Mouse (Mus musculus) megakaryocyte, embryonic 14.5 days (primary cell): ENCODE measurements around the gene Susd4. TPM values are rescaled to one million over a fixed set of nuclear protein-coding genes. Genes with fewer than 3 reads are reported as not detected.

Experiments used
- H3K27me3 ChIP-seq: replicated peaks from 2 replicates; pipeline ENCODE3; 2012; ENCODE audit warnings: inconsistent platforms
- H3K36me3 ChIP-seq: replicated peaks from 2 replicates; pipeline ENCODE3; 2012; ENCODE audit warnings: low read length, inconsistent platforms, mixed read lengths
- H3K4me1 ChIP-seq: 2 replicates; pipeline ENCODE4 v1.6.1; 2012; ENCODE audit warnings: inconsistent platforms
- H3K4me3 ChIP-seq: replicated peaks from 2 replicates; pipeline ENCODE3; 2012; ENCODE audit warnings: moderate library complexity, mild to moderate bottlenecking, inconsistent platforms
- H3K9me3 ChIP-seq: 2 replicates; pipeline ENCODE4 v1.6.1; 2012; ENCODE audit warnings: inconsistent platforms
- FLI1 ChIP-seq: IDR thresholded peaks from 2 replicates; pipeline ENCODE4 v1.6.1; 2012; ENCODE audit warnings: low read length, inconsistent platforms, mixed read lengths
- GATA1 ChIP-seq: IDR thresholded peaks from 3 replicates; pipeline ENCODE4 v1.6.1; 2012; ENCODE audit warnings: mixed read lengths, low read length, inconsistent platforms, borderline replicate concordance
- polyA plus RNA-seq: library from polyadenylated mRNA; stranded (reverse); fragments of >175 nt; gene quantifications from 2 replicates; pipeline ENCODE4 v1.2.3, GENCODE M21; 2012; ENCODE audit warnings: low replicate concordance; ENCODE audit not compliant: insufficient read depth

Susd4 gene
- polyA plus RNA-seq: 1.00 TPM in 1 of 2 replicates, not detected in the other

GRCm38 (mm10) chr1:182763716-182764461 lies at the start of gene Susd4:
TSS of gene Susd4 (plus strand) at chr1:182763860.
- H3K27me3 ChIP-seq: peaks cover 63% of the 10 kb centered on the region
- no peaks in the 10 kb centered on the region for H3K36me3 ChIP-seq
- peaks cover 13% of the 10 kb centered on the region for H3K4me1 ChIP-seq
- no peak for TF ChIP-seq GATA1
- no peak for TF ChIP-seq FLI1
- peaks cover 20% of the 10 kb centered on the region for H3K9me3 ChIP-seq
- H3K4me3 ChIP-seq: peak within 1 kb of the TSS; percentile 90

DNA sequence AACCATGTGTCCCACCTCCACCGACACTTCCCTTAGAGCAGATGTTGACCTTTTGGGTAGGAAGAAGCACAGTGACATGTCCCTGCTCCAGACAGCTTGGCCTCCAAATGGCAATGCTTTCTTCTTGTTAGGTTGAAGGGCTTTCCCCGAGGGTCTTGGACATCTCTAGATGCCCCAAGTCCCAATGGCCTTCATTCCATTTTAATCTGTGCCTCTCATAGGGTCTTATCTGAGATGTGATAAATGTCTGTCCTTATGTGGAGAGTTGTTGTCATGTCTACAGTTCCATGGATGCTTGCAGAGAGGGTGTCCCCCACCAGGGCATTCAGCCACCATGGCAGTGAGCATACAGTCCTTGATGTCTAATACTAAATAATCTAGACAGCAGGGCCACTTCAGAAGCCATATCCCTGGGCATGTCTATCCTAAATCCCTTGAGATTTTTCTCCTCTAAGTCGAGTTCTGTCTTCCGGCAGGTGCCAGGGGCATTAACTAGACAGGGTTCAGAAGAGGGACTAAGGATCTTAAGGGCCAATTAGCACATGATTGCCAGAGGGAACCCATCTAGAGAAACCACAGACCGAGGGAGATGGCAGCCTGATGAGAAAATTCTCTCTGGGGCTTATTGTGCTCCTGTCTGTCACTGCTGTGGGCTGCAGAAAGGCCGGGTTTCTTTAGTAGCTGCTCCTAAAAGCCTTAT lies 49.3 kb upstream of the Susd4 start:
- H3K27me3 ChIP-seq: peaks cover 3% of the 10 kb centered on the region
- H3K9me3 ChIP-seq: no peaks in the 10 kb centered on the region
- no peak overlapping the region for H3K4me3 ChIP-seq
- no peaks in the 10 kb centered on the region for H3K36me3 ChIP-seq
- TF ChIP-seq FLI1: no peak
- TF ChIP-seq GATA1: no peak
- no peaks in the 10 kb centered on the region for H3K4me1 ChIP-seq

- Histone ChIP-seq H3K27me3 (peaks cover 6% of the 10 kb centered on the region), H3K36me3 (no peaks in the 10 kb centered on the region), H3K4me3 (no peak overlapping the region), H3K4me1 (no peaks in the 10 kb centered on the region), H3K9me3 (no peaks in the 10 kb centered on the region)
- no peak for TF ChIP-seq FLI1
- no peak for TF ChIP-seq GATA1
Measured at GRCm38 (mm10) chr1:182727541-182727940, 36.1 kb upstream of the Susd4 start.

DNA sequence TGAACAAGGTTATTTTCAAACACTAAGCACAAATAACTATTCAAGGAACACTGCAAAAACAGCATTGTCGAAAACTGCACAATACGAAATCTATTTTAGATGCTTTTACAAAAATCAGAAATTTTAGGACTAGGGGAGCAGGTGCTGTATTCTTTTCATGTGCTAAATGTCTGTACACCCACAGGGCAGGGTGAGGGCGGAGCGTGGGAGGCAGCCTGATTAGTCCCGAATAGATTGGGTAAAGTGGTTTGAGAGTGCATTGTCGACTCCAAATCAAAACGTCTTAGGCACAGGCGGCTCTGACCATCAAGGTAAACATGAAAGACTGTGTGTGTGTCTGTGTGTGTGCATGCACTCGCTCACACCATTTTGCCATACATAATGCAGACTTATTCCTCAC lies 34.7 kb upstream of the Susd4 start:
- no peak for TF ChIP-seq FLI1
- no peak for TF ChIP-seq GATA1
- Histone ChIP-seq H3K27me3 (peaks cover 8% of the 10 kb centered on the region), H3K4me3 (no peak overlapping the region), H3K36me3 (no peaks in the 10 kb centered on the region), H3K4me1 (no peaks in the 10 kb centered on the region), H3K9me3 (no peaks in the 10 kb centered on the region)

- TF ChIP-seq GATA1: no peak
- Histone ChIP-seq H3K27me3 (peaks cover 10% of the 10 kb centered on the region), H3K4me1 (no peaks in the 10 kb centered on the region), H3K9me3 (no peaks in the 10 kb centered on the region), H3K4me3 (no peak overlapping the region), H3K36me3 (no peaks in the 10 kb centered on the region)
Measured at GRCm38 (mm10) chr1:182732695-182733094, 31.0 kb upstream of the Susd4 start.

- TF ChIP-seq FLI1 (no peak), GATA1 (no peak)
- Histone ChIP-seq H3K4me3 (no peak overlapping the region), H3K4me1 (no peaks in the 10 kb centered on the region), H3K36me3 (no peaks in the 10 kb centered on the region), H3K27me3 (peaks cover 9% of the 10 kb centered on the region), H3K9me3 (no peaks in the 10 kb centered on the region)
Measured at GRCm38 (mm10) chr1:182735891-182736290, 27.8 kb upstream of the Susd4 start.

- Histone ChIP-seq H3K4me3 (peak overlapping the region; percentile 12), H3K36me3 (no peaks in the 10 kb centered on the region), H3K9me3 (peaks cover 11% of the 10 kb centered on the region; the same call in 1 of the 2 replicates), H3K27me3 (peaks cover 10% of the 10 kb centered on the region), H3K4me1 (no peaks in the 10 kb centered on the region)
- TF ChIP-seq GATA1 (no peak), FLI1 (no peak)
Measured at GRCm38 (mm10) chr1:182747081-182747480, 16.6 kb upstream of the Susd4 start.

DNA sequence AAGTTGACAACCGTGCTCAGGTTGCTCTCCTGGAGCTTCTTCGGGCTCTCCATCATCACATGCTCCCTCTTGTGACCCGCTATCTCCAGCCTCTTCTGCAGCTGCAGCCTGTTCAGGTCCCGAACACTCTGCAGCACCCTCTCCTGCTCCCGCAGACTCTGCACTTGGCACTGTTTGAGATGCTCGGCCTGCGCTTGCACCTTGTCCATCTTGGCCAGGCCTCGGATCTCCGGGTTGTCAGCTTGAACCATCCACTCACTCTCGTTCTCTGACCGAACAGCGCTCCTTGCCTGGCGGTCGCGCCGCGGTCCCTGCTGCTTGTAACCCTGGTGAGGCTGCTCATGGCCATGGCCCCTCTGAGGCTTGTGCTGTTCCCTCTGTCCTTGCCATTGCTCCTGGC lies 15.8 kb upstream of the Susd4 start:
- peaks cover 11% of the 10 kb centered on the region; the same call in 1 of the 2 replicates for H3K9me3 ChIP-seq
- TF ChIP-seq GATA1: no peak
- TF ChIP-seq FLI1: no peak
- no peaks in the 10 kb centered on the region for H3K36me3 ChIP-seq
- peaks cover 10% of the 10 kb centered on the region for H3K27me3 ChIP-seq
- H3K4me1 ChIP-seq: no peaks in the 10 kb centered on the region
- no peak overlapping the region for H3K4me3 ChIP-seq

DNA sequence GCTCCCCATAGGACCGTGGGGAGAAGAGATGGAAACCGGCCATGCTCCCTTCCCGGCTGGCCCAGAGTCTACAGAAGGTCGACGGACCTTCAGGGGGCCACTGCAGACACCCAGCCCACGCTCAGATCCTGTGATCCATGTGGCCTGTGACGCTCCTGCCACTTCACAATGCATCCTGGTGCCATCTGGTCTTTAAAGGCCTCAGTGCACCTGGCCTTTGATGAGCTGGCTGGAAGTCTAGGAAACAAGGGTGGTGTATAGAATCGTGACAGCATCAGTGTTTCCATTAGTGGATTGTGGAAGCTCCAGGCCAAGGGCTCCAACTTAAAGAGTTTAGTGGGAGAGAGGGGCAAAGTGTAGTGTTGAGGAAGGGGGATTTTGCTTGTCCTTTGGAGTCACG lies 14.6 kb upstream of the Susd4 start, which contains the start of gene Ccdc185:
TSS of gene Ccdc185 (minus strand) at position 101 of the 400 bp plus-strand sequence.
- Histone ChIP-seq H3K9me3 (peaks cover 11% of the 10 kb centered on the region; the same call in 1 of the 2 replicates), H3K36me3 (no peaks in the 10 kb centered on the region), H3K4me1 (no peaks in the 10 kb centered on the region), H3K4me3 (no peak within 1 kb of the TSS), H3K27me3 (peaks cover 10% of the 10 kb centered on the region)
- TF ChIP-seq FLI1: no peak
- TF ChIP-seq GATA1: no peak

DNA sequence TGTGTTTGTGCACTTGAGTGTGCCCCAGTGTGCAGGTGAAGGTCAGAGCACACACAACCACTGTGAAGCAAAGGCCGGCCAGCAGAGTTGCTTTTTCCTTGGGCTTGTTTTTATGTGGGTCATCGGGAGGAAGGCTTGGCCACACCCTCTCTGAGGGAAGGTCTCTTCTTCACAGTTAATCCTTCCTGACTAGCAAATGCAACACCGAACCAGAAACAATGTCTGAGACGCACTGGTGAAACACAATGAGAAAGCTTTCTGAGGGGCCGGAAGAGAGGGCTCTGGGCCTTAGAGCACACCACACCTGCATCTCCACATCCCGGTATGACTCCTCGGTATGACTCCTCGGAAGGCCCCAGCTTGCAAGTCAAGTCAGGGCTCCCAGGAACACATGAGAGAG lies 12.4 kb upstream of the Susd4 start:
- TF ChIP-seq GATA1 (no peak), FLI1 (no peak)
- peaks cover 11% of the 10 kb centered on the region; the same call in 1 of the 2 replicates for H3K9me3 ChIP-seq
- no peak overlapping the region for H3K4me3 ChIP-seq

GRCm38 (mm10) chr1:182753694-182754093 lies 10.0 kb upstream of the Susd4 start:
- Histone ChIP-seq H3K9me3 (peaks cover 5% of the 10 kb centered on the region; the same call in 1 of the 2 replicates), H3K27me3 (peaks cover 6% of the 10 kb centered on the region), H3K4me1 (no peaks in the 10 kb centered on the region; the same call in 1 of the 2 replicates), H3K36me3 (no peaks in the 10 kb centered on the region), H3K4me3 (no peak overlapping the region)
- TF ChIP-seq GATA1 (no peak), FLI1 (no peak)

More for the DNA sequence above, 12.4 kb upstream of the Susd4 start:
- Histone ChIP-seq H3K4me1 (no peaks in the 10 kb centered on the region; the same call in 1 of the 2 replicates), H3K27me3 (peaks cover 11% of the 10 kb centered on the region), H3K36me3 (no peaks in the 10 kb centered on the region)
